Comparison of ENCODE assay signal across 26 mouse cellular contexts in genomic region chr4:105429381-105430100, GRCm38 (mm10).
DNase-seq lines count a peak whose midpoint lies in the region; ATAC-seq lines count a peak whose summit lies in the region.
"Had no signal": no experiment of that assay in that cellular context is flagged by ENCODE, and none has a peak within 500 bp of the region (broad histone marks: within the 10 kb centered on the region; RNA-seq: fewer than 3 reads in every experiment).

No protein-coding gene starts in this region.

- H3K4me3 ChIP-seq in kidney, embryonic 14.5 days (ENCODE audit: low read length), result no peak overlapping the region
- H3K4me3 ChIP-seq in limb, embryonic 10.5 days, result no peak overlapping the region
- H3K4me3 ChIP-seq: embryonic facial prominence, embryonic 12.5 days; embryonic facial prominence, embryonic 15.5 days; forebrain, embryonic 12.5 days; forebrain, embryonic 15.5 days; heart, embryonic 12.5 days; heart, embryonic 15.5 days; hindbrain, embryonic 10.5 days; hindbrain, embryonic 13.5 days; intestine, embryonic 15.5 days had no signal

- no peaks in the 10 kb centered on the region for H3K36me3 ChIP-seq in kidney, embryonic 14.5 days (ENCODE audit: control insufficient read depth, insufficient read depth, low read length)
- no peaks in the 10 kb centered on the region for H3K36me3 ChIP-seq in limb, embryonic 10.5 days
- H3K36me3 ChIP-seq: embryonic facial prominence, embryonic 12.5 days; embryonic facial prominence, embryonic 15.5 days; forebrain, embryonic 12.5 days; forebrain, embryonic 15.5 days; heart, embryonic 12.5 days; heart, embryonic 15.5 days; hindbrain, embryonic 10.5 days; hindbrain, embryonic 13.5 days; intestine, embryonic 15.5 days had no signal

- ATAC-seq in kidney, embryonic 14.5 days (ENCODE audit: low FRiP score, low TSS enrichment), result no peak
- ATAC-seq: activated CD4-positive, CD25-positive, alpha-beta regulatory T cell, adult 4 months; forebrain, embryonic 15.5 days; hindbrain, embryonic 16.5 days; intestine, embryonic 15.5 days had no signal

- H3K27me3 ChIP-seq in kidney, embryonic 14.5 days (ENCODE audit: control insufficient read depth, insufficient read depth, low read length), result no peaks in the 10 kb centered on the region
- 0 out of 2 replicates have a peak, but pooled peaks cover 12% of the 10 kb centered on the region for H3K27me3 ChIP-seq in limb, embryonic 10.5 days (ENCODE audit: low read depth, poor library complexity, severe bottlenecking)
- H3K27me3 ChIP-seq: embryonic facial prominence, embryonic 12.5 days; embryonic facial prominence, embryonic 15.5 days; forebrain, embryonic 12.5 days; forebrain, embryonic 15.5 days; heart, embryonic 12.5 days; heart, embryonic 15.5 days; hindbrain, embryonic 13.5 days; intestine, embryonic 15.5 days had no signal

- peaks cover 7% of the 10 kb centered on the region; the same call in 1 of the 2 replicates for H3K9me3 ChIP-seq in kidney, embryonic 14.5 days (ENCODE audit: control insufficient read depth, low read length)
- H3K9me3 ChIP-seq in limb, embryonic 10.5 days (replicated peaks), result no peaks in the 10 kb centered on the region
- H3K9me3 ChIP-seq: embryonic facial prominence, embryonic 12.5 days; forebrain, embryonic 12.5 days; forebrain, embryonic 15.5 days; heart, embryonic 15.5 days; hindbrain, embryonic 10.5 days; hindbrain, embryonic 13.5 days; intestine, embryonic 15.5 days had no signal

- no peak overlapping the region for H3K9ac ChIP-seq in kidney, embryonic 14.5 days (ENCODE audit: low read depth, low read length)
- H3K9ac ChIP-seq: embryonic facial prominence, embryonic 12.5 days; embryonic facial prominence, embryonic 15.5 days; forebrain, embryonic 12.5 days; forebrain, embryonic 15.5 days; heart, embryonic 12.5 days; heart, embryonic 15.5 days; hindbrain, embryonic 13.5 days; intestine, embryonic 15.5 days had no signal

- H3K27ac ChIP-seq in kidney, embryonic 14.5 days (ENCODE audit: low read depth, low read length), result no peak overlapping the region
- H3K27ac ChIP-seq in limb, embryonic 10.5 days, result no peak overlapping the region
- H3K27ac ChIP-seq: embryonic facial prominence, embryonic 12.5 days; embryonic facial prominence, embryonic 15.5 days; forebrain, embryonic 12.5 days; forebrain, embryonic 15.5 days; heart, embryonic 15.5 days; hindbrain, embryonic 10.5 days; hindbrain, embryonic 13.5 days; intestine, embryonic 15.5 days had no signal

- DNase-seq in gastrocnemius, adult 18-20 months (ENCODE audit: low spot score), result peak; percentile 84
- no peak for DNase-seq in gastrocnemius, postnatal 36 days
- peak; percentile 50 for DNase-seq in gastrocnemius, postnatal 25 days
- DNase-seq in gastrocnemius, postnatal 4 days (ENCODE audit: low spot score in 2 of 2), result no peak
- DNase-seq in kidney, adult 9 months, result peak; percentile 12
- peak; percentile 20 for DNase-seq in limb, embryonic 10.5 days (ENCODE audit: low spot score)
- no peak for DNase-seq in lung, postnatal 36 days
- DNase-seq: adrenal gland, postnatal 10 days; cerebellum, adult 11 months; cerebellum, adult 2 months; cerebellum, adult 9-11 months; cerebellum, postnatal 25 days; heart, postnatal 36 days; kidney, adult 11 months had no signal

- H3K4me1 ChIP-seq in kidney, embryonic 14.5 days (ENCODE audit: control insufficient read depth, insufficient read depth, low read length), result peaks cover 3% of the 10 kb centered on the region; the same call in 1 of the 2 replicates
- peaks cover 38% of the 10 kb centered on the region for H3K4me1 ChIP-seq in limb, embryonic 10.5 days
- H3K4me1 ChIP-seq: embryonic facial prominence, embryonic 15.5 days; forebrain, embryonic 12.5 days; forebrain, embryonic 15.5 days; heart, embryonic 15.5 days; intestine, embryonic 15.5 days had no signal

- no peak overlapping the region for H3K4me2 ChIP-seq in kidney, embryonic 14.5 days (replicated peaks; ENCODE audit: low read depth, low read length)
- H3K4me2 ChIP-seq: embryonic facial prominence, embryonic 12.5 days; embryonic facial prominence, embryonic 15.5 days; forebrain, embryonic 12.5 days; forebrain, embryonic 15.5 days; heart, embryonic 12.5 days; heart, embryonic 15.5 days; hindbrain, embryonic 13.5 days; intestine, embryonic 15.5 days had no signal

- intact Hi-C loops in gastrocnemius, postnatal 36 days (cut with DNase I), result no loop called here

- WGBS in kidney, embryonic 14.5 days, result 84% methylated on average over 6 of the region's 6 CpGs
- WGBS in limb, embryonic 10.5 days, result 91% methylated on average over 6 of the region's 6 CpGs

Comparison
In these comparisons a context has a peak if more than half of its experiments do, and no peak if none do; other contexts are left out.
1. DNase-seq: peak in gastrocnemius, adult 18-20 months (single experiment), gastrocnemius, postnatal 25 days (single experiment), kidney, adult 9 months (single experiment) and limb, embryonic 10.5 days (single experiment); none in gastrocnemius, postnatal 36 days (0 of 2), gastrocnemius, postnatal 4 days (0 of 2) and lung, postnatal 36 days (single experiment).